Mouse (Mus musculus): Measurements from ENCODE around the gene Dapk2. TPM values are rescaled to one million over a fixed set of nuclear protein-coding genes. Genes with fewer than 3 reads are reported as not detected.

Gene Dapk2
- polyA plus RNA-seq, 1 experiment from 2014 or later: 5.9 TPM

DNA sequence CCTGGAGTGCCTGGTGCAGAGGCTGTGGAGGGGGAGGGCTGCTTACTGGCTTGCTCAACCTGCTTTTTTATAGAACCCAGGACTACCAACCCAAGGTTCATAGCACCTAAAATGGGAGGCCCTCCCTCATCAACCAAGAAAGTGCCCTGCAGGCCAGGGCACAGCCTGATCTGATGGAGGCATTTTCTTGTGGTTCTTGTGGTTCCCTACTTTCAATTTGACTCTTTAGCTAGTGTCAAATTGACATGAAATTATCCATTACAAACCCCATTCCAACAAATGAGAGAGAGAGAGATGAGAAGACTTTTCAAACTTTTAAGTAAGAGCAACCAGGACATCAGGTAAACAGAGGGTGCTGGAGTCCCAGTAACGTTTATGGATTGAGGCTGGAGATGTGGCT, 15.8 kb upstream of the Dapk2 start:
- DNase-seq: no peak
- H3K36me3 ChIP-seq (ENCODE audit: insufficient read depth): peaks cover 32% of the 10 kb centered on the region
- no peak overlapping the region for H3K9ac ChIP-seq
- 63% methylated on average over 1 of the region's 1 CpGs for WGBS
- no peak overlapping the region for H3K4me3 ChIP-seq (ENCODE audit: low read depth, low read length)
- no peak for ATAC-seq (ENCODE audit: insufficient read depth)
- no peaks in the 10 kb centered on the region for H3K9me3 ChIP-seq (ENCODE audit: low read depth, low read length)
- H3K4me1 ChIP-seq (ENCODE audit: insufficient read depth): no peaks in the 10 kb centered on the region
- H3K4me2 ChIP-seq: no peak overlapping the region
- H3K27me3 ChIP-seq (ENCODE audit: insufficient read depth, low read length): no peaks in the 10 kb centered on the region
- no peak overlapping the region for H3K27ac ChIP-seq (ENCODE audit: low read depth)
- TF ChIP-seq CTCF (IDR thresholded peaks at IDR 0.05; ENCODE audit: low read depth): no peak

DNA sequence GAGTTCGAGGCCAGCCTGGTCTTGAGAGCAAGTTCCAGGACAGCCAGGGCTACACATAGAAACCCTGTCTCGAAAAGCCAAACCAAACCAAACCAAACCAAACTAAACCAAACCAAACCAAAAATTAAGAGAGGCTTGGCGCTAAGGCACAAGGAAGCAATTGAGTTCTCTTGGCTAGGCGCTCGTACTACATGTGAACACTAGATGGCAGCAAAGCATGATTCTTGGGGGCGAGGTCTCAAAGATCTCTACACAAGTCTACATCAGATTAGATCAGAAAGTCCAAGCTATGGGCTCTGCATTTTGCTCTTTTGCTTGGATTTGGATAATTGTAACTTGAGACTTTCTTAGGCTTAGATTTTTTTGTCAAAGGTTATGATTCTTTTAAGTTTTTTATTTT, 13.8 kb upstream of the Dapk2 start:
- ATAC-seq (ENCODE audit: insufficient read depth) (0 out of 2 replicates have a peak, but pooled peaks have one; percentile 41), DNase-seq (peak; percentile 95)
- Histone ChIP-seq H3K4me1 (ENCODE audit: insufficient read depth) (no peaks in the 10 kb centered on the region), H3K4me2 (no peak overlapping the region), H3K4me3 (ENCODE audit: low read depth, low read length) (no peak overlapping the region), H3K9ac (no peak overlapping the region), H3K36me3 (ENCODE audit: insufficient read depth) (peaks cover 16% of the 10 kb centered on the region), H3K27me3 (ENCODE audit: insufficient read depth, low read length) (no peaks in the 10 kb centered on the region), H3K27ac (ENCODE audit: low read depth) (no peak overlapping the region), H3K9me3 (ENCODE audit: low read depth, low read length) (no peaks in the 10 kb centered on the region)
- WGBS: 5% methylated on average over 6 of the region's 6 CpGs
- peak; percentile 89 for TF ChIP-seq CTCF (IDR thresholded peaks at IDR 0.05; ENCODE audit: low read depth)

DNA sequence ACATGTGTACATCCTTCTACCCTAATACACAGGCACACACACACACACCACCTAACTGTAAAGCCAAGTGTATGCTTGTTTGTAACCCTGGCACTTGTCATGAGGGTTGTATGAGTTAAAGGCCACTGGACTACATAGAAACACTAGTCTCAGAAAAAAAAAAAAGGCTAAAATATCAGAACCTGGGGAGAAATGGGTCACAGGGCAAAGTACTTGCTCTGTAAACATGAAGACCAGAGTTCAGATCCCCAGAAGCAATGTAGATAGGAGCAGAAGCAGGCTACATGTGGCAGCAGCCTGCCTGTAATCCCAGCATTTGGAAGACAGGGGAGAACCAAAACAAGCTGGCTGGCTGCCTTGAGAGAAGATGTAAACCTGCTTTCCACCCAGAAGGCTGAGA, 11.9 kb upstream of the Dapk2 start:
- no peak overlapping the region for H3K9ac ChIP-seq
- H3K36me3 ChIP-seq (ENCODE audit: insufficient read depth): no peaks in the 10 kb centered on the region
- no peak overlapping the region for H3K4me3 ChIP-seq (ENCODE audit: low read depth, low read length)
- H3K27ac ChIP-seq (ENCODE audit: low read depth): no peak overlapping the region
- ATAC-seq (ENCODE audit: insufficient read depth) (no peak), DNase-seq (no peak)
- H3K9me3 ChIP-seq (ENCODE audit: low read depth, low read length): no peaks in the 10 kb centered on the region
- H3K4me1 ChIP-seq (ENCODE audit: insufficient read depth): no peaks in the 10 kb centered on the region
- H3K4me2 ChIP-seq: no peak overlapping the region
- TF ChIP-seq CTCF (IDR thresholded peaks at IDR 0.05; ENCODE audit: low read depth): no peak
- H3K27me3 ChIP-seq (ENCODE audit: insufficient read depth, low read length): no peaks in the 10 kb centered on the region

DNA sequence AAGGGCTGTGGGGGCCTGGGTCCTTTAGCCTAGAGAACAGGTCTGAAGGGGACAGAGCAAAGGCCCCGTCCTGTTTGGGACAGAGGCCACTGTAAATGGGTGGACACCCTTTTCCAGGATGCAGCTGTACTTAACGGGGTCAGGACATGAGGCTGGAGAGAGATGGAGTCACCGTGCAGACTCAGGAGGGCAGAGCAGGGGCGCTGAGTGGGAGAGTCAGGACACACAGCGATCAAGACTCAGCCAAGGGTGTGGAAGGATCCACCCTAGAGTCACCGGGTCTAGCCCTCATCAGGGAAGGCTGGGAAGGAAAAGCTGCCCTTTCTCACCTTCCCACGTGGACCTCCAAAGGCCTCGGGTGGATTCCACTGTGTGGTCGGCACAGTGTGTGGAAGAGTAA, 6.0 kb upstream of the Dapk2 start:
- Histone ChIP-seq H3K27me3 (ENCODE audit: insufficient read depth, low read length) (no peaks in the 10 kb centered on the region), H3K4me3 (ENCODE audit: low read depth, low read length) (no peak overlapping the region), H3K4me2 (no peak overlapping the region), H3K27ac (ENCODE audit: low read depth) (no peak overlapping the region), H3K9ac (no peak overlapping the region), H3K36me3 (ENCODE audit: insufficient read depth) (no peaks in the 10 kb centered on the region), H3K9me3 (ENCODE audit: low read depth, low read length) (no peaks in the 10 kb centered on the region), H3K4me1 (ENCODE audit: insufficient read depth) (no peaks in the 10 kb centered on the region)
- no peak for TF ChIP-seq CTCF (IDR thresholded peaks at IDR 0.05; ENCODE audit: low read depth)
- 50% methylated on average over 9 of the region's 9 CpGs for WGBS
- ATAC-seq (ENCODE audit: insufficient read depth) (no peak), DNase-seq (no peak)

DNA sequence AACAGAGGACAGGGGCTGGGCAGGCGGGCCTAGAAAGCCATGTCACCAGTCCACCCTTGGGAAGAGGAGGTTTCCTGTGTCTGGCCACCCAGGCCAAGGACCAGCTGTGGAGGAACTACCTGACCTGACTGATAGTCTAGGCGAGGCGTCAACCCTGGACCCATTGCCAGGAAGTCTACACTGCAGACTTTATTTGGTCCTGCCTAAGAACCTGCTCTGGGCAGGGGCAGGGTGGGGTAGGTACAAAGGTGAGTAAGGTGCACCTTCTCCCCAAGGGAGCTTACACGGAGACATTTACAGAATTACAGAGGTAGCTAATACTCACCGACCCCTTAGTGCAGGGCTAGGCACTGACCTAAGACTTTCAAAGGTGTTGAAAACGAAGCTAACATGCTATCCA, 4.4 kb upstream of the Dapk2 start:
- Histone ChIP-seq H3K4me2 (no peak overlapping the region), H3K9ac (no peak overlapping the region), H3K27me3 (ENCODE audit: insufficient read depth, low read length) (peaks cover 4% of the 10 kb centered on the region; the same call in 1 of the 2 replicates), H3K4me3 (ENCODE audit: low read depth, low read length) (no peak overlapping the region), H3K27ac (ENCODE audit: low read depth) (no peak overlapping the region), H3K9me3 (ENCODE audit: low read depth, low read length) (no peaks in the 10 kb centered on the region), H3K4me1 (ENCODE audit: insufficient read depth) (no peaks in the 10 kb centered on the region), H3K36me3 (ENCODE audit: insufficient read depth) (no peaks in the 10 kb centered on the region)
- ATAC-seq (ENCODE audit: insufficient read depth) (no peak), DNase-seq (no peak)
- WGBS: 92% methylated on average over 6 of the region's 6 CpGs
- TF ChIP-seq CTCF (IDR thresholded peaks at IDR 0.05; ENCODE audit: low read depth): no peak

DNA sequence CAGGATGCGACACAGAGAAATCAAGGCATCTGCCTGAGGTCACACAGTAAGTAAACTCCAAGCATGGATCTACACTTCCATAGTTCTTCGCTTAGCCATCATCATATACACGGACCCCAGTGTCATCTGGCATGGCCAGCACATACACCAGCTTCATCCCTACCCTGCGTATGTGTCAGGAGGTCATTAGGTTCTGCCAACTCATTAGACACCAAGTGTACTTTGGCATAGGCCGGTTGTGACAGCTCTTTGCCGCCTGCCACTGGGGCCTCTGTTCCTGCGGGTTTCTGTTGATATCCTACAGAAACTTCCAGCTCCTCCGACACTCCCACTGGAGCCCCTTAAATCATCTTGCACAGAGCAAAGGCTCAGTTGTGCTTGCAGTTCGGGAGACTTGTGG, 4.0 kb upstream of the Dapk2 start:
- 88% methylated on average over 9 of the region's 9 CpGs for WGBS
- Histone ChIP-seq H3K4me3 (ENCODE audit: low read depth, low read length) (no peak overlapping the region), H3K4me2 (no peak overlapping the region), H3K27ac (ENCODE audit: low read depth) (no peak overlapping the region), H3K4me1 (ENCODE audit: insufficient read depth) (no peaks in the 10 kb centered on the region), H3K36me3 (ENCODE audit: insufficient read depth) (no peaks in the 10 kb centered on the region), H3K27me3 (ENCODE audit: insufficient read depth, low read length) (peaks cover 9% of the 10 kb centered on the region; the same call in 1 of the 2 replicates), H3K9ac (no peak overlapping the region), H3K9me3 (ENCODE audit: low read depth, low read length) (no peaks in the 10 kb centered on the region)
- DNase-seq: no peak
- no peak for TF ChIP-seq CTCF (IDR thresholded peaks at IDR 0.05; ENCODE audit: low read depth)
- no peak for ATAC-seq (ENCODE audit: insufficient read depth)

DNA sequence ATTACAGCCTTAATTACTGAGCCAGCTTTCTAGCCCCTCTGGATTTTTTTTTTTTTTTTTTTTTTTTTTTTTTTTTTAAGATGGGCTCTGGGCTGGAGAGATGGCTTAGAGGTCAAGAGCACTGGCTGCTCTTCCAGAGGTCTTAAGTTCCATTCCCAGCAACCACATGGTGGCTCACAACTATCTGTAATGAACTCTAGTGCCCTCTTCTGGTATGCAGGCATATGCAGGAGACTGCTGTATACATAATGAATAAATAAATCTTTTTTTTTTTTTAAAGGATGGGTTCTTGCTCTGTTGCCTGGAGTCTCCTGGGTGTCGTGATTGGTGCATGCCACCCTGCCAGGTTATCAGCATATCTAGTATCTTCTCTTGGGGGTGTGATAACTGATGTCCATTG, 2.5 kb upstream of the Dapk2 start:
- Histone ChIP-seq H3K9me3 (ENCODE audit: low read depth, low read length) (no peaks in the 10 kb centered on the region), H3K36me3 (ENCODE audit: insufficient read depth) (no peaks in the 10 kb centered on the region), H3K4me1 (ENCODE audit: insufficient read depth) (no peaks in the 10 kb centered on the region), H3K4me2 (no peak overlapping the region), H3K27me3 (ENCODE audit: insufficient read depth, low read length) (peaks cover 16% of the 10 kb centered on the region; the same call in 1 of the 2 replicates), H3K27ac (ENCODE audit: low read depth) (no peak overlapping the region), H3K9ac (no peak overlapping the region), H3K4me3 (ENCODE audit: low read depth, low read length) (no peak overlapping the region)
- WGBS: 71% methylated on average over 1 of the region's 1 CpGs
- TF ChIP-seq CTCF (IDR thresholded peaks at IDR 0.05; ENCODE audit: low read depth): peak; percentile 32
- DNase-seq: peak; percentile 34
- ATAC-seq (ENCODE audit: insufficient read depth): no peak

Data from lung, embryonic 14.5 days (tissue).